Mouse (Mus musculus): ENCODE data around the gene Xbp1.

GRCm38 (mm10) chr11:5542482-5543185 is 22.2 kb downstream of the Xbp1 start:
- TF ChIP-seq CTCF (IDR thresholded peaks at IDR 0.05; ENCODE audit: control insufficient read depth, insufficient read depth, low read length) (no peak), POLR2A (IDR thresholded peaks at IDR 0.05; ENCODE audit: borderline replicate concordance, control insufficient read depth, low read depth, low read length) (no peak)
